Mouse (Mus musculus) left cerebral cortex, postnatal 10 days (tissue): ENCODE data around the gene Rptor. TPM values are rescaled to one million over a fixed set of nuclear protein-coding genes. Genes with fewer than 3 reads are reported as not detected.

ENCODE experiments used
- DNase-seq, 2 experiments: peaks; one replicate each; pipeline ENCODE4 v3.0.0; 2021 to 2022; ENCODE audit warnings: low spot score in 2 of 2, mixed read lengths in 1 of 2; ENCODE audit errors: extremely low spot score in 1 of 2
- intact Hi-C: fragments of 180-260 bp; cut with DNase I; formaldehyde crosslinking; loops from one replicate; pipeline ENCODE4 v1.15.1; 2025
- total RNA-seq, 2 experiments: library from RNA; stranded (reverse); gene quantifications; 2 replicates each; pipeline ENCODE4 v1.2.3; 2021

Gene Rptor
- total RNA-seq, 2 experiments from 2014 or later, result 51.5 to 53.9 TPM

GRCm38 (mm10) chr11:119766023-119766422 lies 163.3 kb downstream of the Rptor start:
- intact Hi-C loops, result no loop called here
- DNase-seq, result no peak

GRCm38 (mm10) chr11:119766782-119767459 lies 164.2 kb downstream of the Rptor start:
- DNase-seq, result no peak
- intact Hi-C loops, result no loop called here

- intact Hi-C loops, result no loop called here
- DNase-seq, result no peak
These were observed 164.8 kb downstream of the Rptor start for GRCm38 (mm10) chr11:119767525-119767924.

GRCm38 (mm10) chr11:119768511-119768910 lies 165.8 kb downstream of the Rptor start:
- no peak for DNase-seq
- intact Hi-C loops, result no loop called here

- intact Hi-C loops, result no loop called here
- no peak for DNase-seq
These were observed 167.0 kb downstream of the Rptor start for GRCm38 (mm10) chr11:119769666-119770065.

- intact Hi-C loops, result no loop called here
- DNase-seq, result no peak
These were observed 168.3 kb downstream of the Rptor start for GRCm38 (mm10) chr11:119770985-119771384.

- intact Hi-C loops, result no loop called here
These were observed 170.2 kb downstream of the Rptor start for GRCm38 (mm10) chr11:119772896-119773295.

GRCm38 (mm10) chr11:119775076-119775760 lies 172.5 kb downstream of the Rptor start:
- intact Hi-C loops, result no loop called here
- no peak for DNase-seq

More at GRCm38 (mm10) chr11:119772896-119773295, 170.2 kb downstream of the Rptor start:
- DNase-seq, result peak in 1 of 2 experiments; percentile 57

GRCm38 (mm10) chr11:119777236-119777635 lies 174.5 kb downstream of the Rptor start:
- intact Hi-C loops, result no loop called here

GRCm38 (mm10) chr11:119777872-119778271 lies 175.2 kb downstream of the Rptor start:
- no peak for DNase-seq
- intact Hi-C loops, result no loop called here

More at GRCm38 (mm10) chr11:119777236-119777635, 174.5 kb downstream of the Rptor start:
- no peak for DNase-seq

GRCm38 (mm10) chr11:119780290-119780689 lies 177.6 kb downstream of the Rptor start:
- DNase-seq, result no peak
- intact Hi-C loops, result no loop called here

- intact Hi-C loops, result no loop called here
- no peak for DNase-seq
These were observed 178.5 kb downstream of the Rptor start for GRCm38 (mm10) chr11:119781165-119781564.

- intact Hi-C loops, result no loop called here
These were observed 179.0 kb downstream of the Rptor start for GRCm38 (mm10) chr11:119781726-119782125.

GRCm38 (mm10) chr11:119783653-119784052 lies 180.9 kb downstream of the Rptor start:
- intact Hi-C loops, result no loop called here
- DNase-seq, result no peak

More at GRCm38 (mm10) chr11:119781726-119782125, 179.0 kb downstream of the Rptor start:
- no peak for DNase-seq

- intact Hi-C loops, result no loop called here
- DNase-seq, result no peak
These were observed 182.1 kb downstream of the Rptor start for GRCm38 (mm10) chr11:119784672-119785341.

- DNase-seq, result no peak
- intact Hi-C loops, result no loop called here
These were observed 183.1 kb downstream of the Rptor start for GRCm38 (mm10) chr11:119785661-119786384.

- DNase-seq, result no peak
- intact Hi-C loops, result no loop called here
These were observed 183.7 kb downstream of the Rptor start for GRCm38 (mm10) chr11:119786385-119786880.

- intact Hi-C loops, result no loop called here
These were observed 185.8 kb downstream of the Rptor start for GRCm38 (mm10) chr11:119788488-119788887.

More at GRCm38 (mm10) chr11:119788488-119788887, 185.8 kb downstream of the Rptor start:
- no peak for DNase-seq
